In the genomic region with DNA sequence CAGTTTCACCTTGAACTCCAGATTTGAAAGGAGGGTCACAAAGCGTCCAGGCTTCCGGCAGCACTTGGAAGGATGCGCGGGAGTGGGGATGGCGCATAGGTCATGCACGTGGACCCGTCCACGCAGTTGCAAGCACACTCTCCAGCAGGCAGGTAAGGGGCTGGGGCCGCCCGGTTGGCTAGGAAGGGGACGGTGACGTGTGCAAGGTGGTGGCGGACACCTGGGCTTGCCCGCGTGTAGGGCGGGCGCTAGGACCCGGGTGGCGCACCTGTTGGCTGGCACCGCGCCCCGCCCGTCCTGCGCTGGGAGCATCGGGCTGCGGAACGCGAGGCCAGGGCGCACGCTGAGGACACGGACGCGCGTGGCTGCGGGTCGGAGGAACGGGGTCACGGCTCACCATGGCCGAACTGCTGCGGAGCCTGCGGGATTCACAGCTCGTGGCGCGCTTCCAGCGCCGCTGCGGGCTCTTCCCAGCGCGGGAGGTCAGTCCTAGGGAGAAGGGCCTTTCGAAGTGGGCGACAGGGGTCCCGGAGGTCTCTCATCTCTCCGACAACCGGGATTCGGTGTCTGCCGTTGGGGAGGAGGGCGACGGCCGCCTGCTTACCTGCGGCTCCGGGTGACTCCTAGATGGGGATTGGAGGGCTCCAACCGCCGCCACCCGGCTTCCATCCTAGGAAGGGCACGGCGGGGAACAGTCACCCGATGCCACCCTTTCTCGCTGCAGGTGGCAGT, we compare ENCODE assay signal across 8 mouse cellular contexts. TPM values are rescaled to one million over a fixed set of nuclear protein-coding genes. Genes with fewer than 3 reads are reported as not detected.
DNase-seq lines count a peak whose midpoint lies in the region; TF ChIP-seq lines count a peak whose summit lies in the region.

Gene Sgpp2 (plus strand): TSS at position 325 of the 732 bp plus-strand sequence.

- peaks cover 15% of the 10 kb centered on the region; the same call in 1 of the 2 replicates for H3K27me3 ChIP-seq in liver, adult 2 months (ENCODE audit: control insufficient read depth, insufficient read depth, low read length)
- no peaks in the 10 kb centered on the region for H3K27me3 ChIP-seq in small intestine, adult 2 months (ENCODE audit: control insufficient read depth, insufficient read depth, low read length)

- H3K4me1 ChIP-seq in liver, adult 2 months (ENCODE audit: control insufficient read depth, insufficient read depth, low read length), result no peaks in the 10 kb centered on the region
- H3K4me1 ChIP-seq in small intestine, adult 2 months (ENCODE audit: control insufficient read depth, insufficient read depth, insufficient read length, low read length), result peaks cover 7% of the 10 kb centered on the region

- no peaks in the 10 kb centered on the region for H3K79me2 ChIP-seq in liver, adult 2 months (ENCODE audit: control insufficient read depth, insufficient read depth, low read length)

- H3K9ac ChIP-seq in liver, adult 2 months (ENCODE audit: low read depth, low read length), result no peak within 1 kb of the TSS

- 2% methylated on average over 68 of the region's 68 CpGs for WGBS in liver, adult 2 months
- WGBS in large intestine, adult 2 months, result 2% methylated on average over 68 of the region's 68 CpGs
- WGBS in small intestine, adult 2 months, result 2% methylated on average over 68 of the region's 68 CpGs

- TF ChIP-seq CTCF in liver, adult 2 months (IDR thresholded peaks at IDR 0.05; ENCODE audit: low read depth, low read length), result no peak
- TF ChIP-seq CTCF in small intestine, adult 2 months (IDR thresholded peaks at IDR 0.05; ENCODE audit: extremely low read depth, insufficient read length, insufficient replicate concordance, low read depth, low read length), result 0 out of 2 replicates have a peak, but pooled peaks have one; percentile 14

- H3K4me3 ChIP-seq in liver, adult 2 months (ENCODE audit: insufficient read depth, low read depth, low read length), result peak within 1 kb of the TSS; percentile 41; the same call in 1 of the 2 replicates
- peak within 1 kb of the TSS; percentile 92 for H3K4me3 ChIP-seq in small intestine, adult 2 months (ENCODE audit: low read depth, low read length)

- intact Hi-C loops in heart, postnatal 10 days (cut with DNase I), result no loop called here

- no peak within 1 kb of the TSS for H3K27ac ChIP-seq in liver, adult 2 months (replicated peaks; ENCODE audit: insufficient read depth, low read depth, low read length)
- peak within 1 kb of the TSS; percentile 98 for H3K27ac ChIP-seq in small intestine, adult 2 months (ENCODE audit: insufficient read depth, low read depth, low read length)

- no peaks in the 10 kb centered on the region for H3K36me3 ChIP-seq in liver, adult 2 months (ENCODE audit: control insufficient read depth, insufficient read depth, low read length)
- H3K36me3 ChIP-seq in small intestine, adult 2 months (ENCODE audit: control insufficient read depth, insufficient read depth, low read length), result peaks cover 7% of the 10 kb centered on the region; the same call in 1 of the 2 replicates

- no peak for TF ChIP-seq POLR2A in liver, adult 2 months (IDR thresholded peaks at IDR 0.05; ENCODE audit: extremely low read depth, insufficient read depth, low read length)
- no peak for TF ChIP-seq POLR2A in small intestine, adult 2 months (IDR thresholded peaks at IDR 0.05; ENCODE audit: low read depth, low read length)

- no peak for DNase-seq in liver, adult 2 months (ENCODE audit: extremely low read depth, low read depth, low spot score)
- DNase-seq in liver, result no peak
- peak; percentile 31 for DNase-seq in embryo, embryonic 10.5 days (ENCODE audit: low spot score)
- peak; percentile 2 to 11 for DNase-seq in heart, postnatal 10 days
- no peak for DNase-seq in large intestine, adult 2 months (ENCODE audit: low read depth, low spot score)
- peak; percentile 55 for DNase-seq in lung, postnatal 14 days
- no peak for DNase-seq in B cell, adult 2 months

RNA-seq across cellular contexts. Expression of gene Sgpp2, which starts in this region (rescaled TPM):
- 0.07 and 0.09 TPM in 2 replicates for total RNA-seq in liver, adult 2 months (2014; rRNA removed)
- 0.09 and 0.10 TPM in 2 replicates for polyA plus RNA-seq in liver, adult 2 months (2012; rRNA removed)
- total RNA-seq in heart, postnatal 10 days (2021), result not detected
- 42.2 and 50.1 TPM in 2 replicates for polyA plus RNA-seq in large intestine, adult 2 months (2012; rRNA removed)
- 23.7 and 24.8 TPM in 2 replicates for polyA plus RNA-seq in small intestine, adult 2 months (2012; rRNA removed)

Comparison
In these comparisons a context has a peak if more than half of its experiments do, and no peak if none do; other contexts are left out.
1. RNA of gene Sgpp2 (polyA plus RNA-seq): 42.2 to 50.1 TPM in large intestine, adult 2 months and 23.7 to 24.8 TPM in small intestine, adult 2 months; 0.09 to 0.10 TPM in liver, adult 2 months; every median in the first group is over 10 times any median in the second.
2. Peak in DNase-seq in heart, postnatal 10 days; RNA of the gene not detected or under 1 TPM.
3. DNase-seq: peak in embryo, embryonic 10.5 days (single experiment) and lung, postnatal 14 days (single experiment); none in liver, adult 2 months (single experiment), liver (single experiment), large intestine, adult 2 months (single experiment) and B cell, adult 2 months (0 of 2).